Mouse (Mus musculus): ENCODE measurements around the gene Srcap. TPM values are rescaled to one million over a fixed set of nuclear protein-coding genes. Genes with fewer than 3 reads are reported as not detected.
A peak's percentile ranks its signal among the peaks of the same experiment; 100 is the strongest.
"Not testable (repeated sequence)": the region's sequence is repeated elsewhere in the genome, so short reads cannot be mapped to it uniquely, and the experiment has no call there.

The Srcap gene
- total RNA-seq (2014; rRNA removed) (31.7 and 50.8 TPM in 2 replicates), polyA plus RNA-seq (2015; fragmentation: Nextera tagmentation; extraction: Ambion mirVana) (25.9 and 30.4 TPM in 2 replicates)

DNA sequence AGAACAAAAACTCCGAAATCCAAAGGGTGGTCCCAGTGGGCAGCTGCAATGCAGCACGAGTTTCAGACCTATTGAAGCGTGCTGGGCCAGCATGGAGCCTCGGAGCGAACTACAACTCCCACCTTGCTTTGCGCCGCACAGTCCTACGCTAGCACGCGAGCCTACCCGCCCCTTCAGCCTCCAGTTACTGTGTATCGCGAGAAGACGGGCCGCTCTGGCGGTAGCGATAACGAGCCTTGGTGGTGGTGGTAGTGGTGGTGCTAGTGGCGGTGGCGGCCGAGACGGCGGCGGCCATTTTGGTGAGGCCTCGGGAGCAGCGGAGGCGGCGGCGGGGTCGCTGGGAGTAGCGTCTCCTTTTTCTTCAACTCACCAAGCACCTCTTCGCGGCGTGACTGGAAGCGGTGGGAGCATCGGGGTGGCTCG lies at the start of gene Srcap:
Srcap (plus strand) TSS at position 176 of the 423 bp plus-strand sequence.
- Histone ChIP-seq H3K9me3 (ENCODE audit: low read length) (no peaks in the 10 kb centered on the region), H3K4me1 (ENCODE audit: insufficient read depth, low read length) (peaks cover 3% of the 10 kb centered on the region; the same call in 1 of the 2 replicates), H3K4me2 (ENCODE audit: low read depth, low read length, poor library complexity, severe bottlenecking) (peak within 1 kb of the TSS; percentile 60), H3K36me3 (ENCODE audit: insufficient read depth, low read length) (peaks cover 15% of the 10 kb centered on the region), H3K27ac (ENCODE audit: low read depth, low read length) (peak within 1 kb of the TSS; percentile 98), H3K27me3 (ENCODE audit: insufficient read depth, low read length) (no peaks in the 10 kb centered on the region), H3K4me3 (ENCODE audit: low read depth, low read length) (peak within 1 kb of the TSS; percentile 75), H3K9ac (replicated peaks; ENCODE audit: low read length, poor library complexity, severe bottlenecking) (peak within 1 kb of the TSS; percentile 94)
- TF ChIP-seq CTCF (IDR thresholded peaks at IDR 0.05) = no peak
- peak; percentile 98 for DNase-seq (ENCODE audit: low spot score)
- WGBS = 0% methylated on average over 37 of the region's 37 CpGs
- peak; percentile 99 for ATAC-seq (ENCODE audit: low FRiP score)

DNA sequence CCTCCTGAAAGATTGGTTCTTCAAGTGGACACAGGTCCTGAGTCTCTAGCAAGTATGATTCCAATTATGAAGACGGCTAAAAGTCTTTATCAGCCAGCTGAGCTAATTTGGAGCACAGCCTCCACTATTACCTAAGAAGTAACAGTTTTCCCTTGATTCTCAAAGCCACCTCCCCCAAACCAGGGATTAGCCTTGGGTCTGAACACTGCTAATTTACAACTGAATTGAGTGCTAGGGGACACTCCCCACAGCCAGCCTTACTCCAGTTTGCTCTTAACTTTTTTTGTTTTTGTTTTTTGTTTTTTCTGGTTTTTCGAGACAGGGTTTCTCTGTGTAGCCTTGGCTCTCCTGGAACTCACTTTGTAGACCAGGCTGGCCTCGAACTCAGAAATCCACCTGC lies 46.6 kb upstream of the Srcap start:
- no peaks in the 10 kb centered on the region for H3K9me3 ChIP-seq (ENCODE audit: low read length)
- whole genome bisulfite sequencing = 90% methylated on average over 3 of the region's 3 CpGs
- no peaks in the 10 kb centered on the region; the same call in 1 of the 2 replicates for H3K36me3 ChIP-seq (ENCODE audit: insufficient read depth, low read length)
- no peak overlapping the region for H3K27ac ChIP-seq (ENCODE audit: low read depth, low read length)
- TF ChIP-seq CTCF (IDR thresholded peaks at IDR 0.05) = no peak
- H3K4me2 ChIP-seq (ENCODE audit: low read depth, low read length, poor library complexity, severe bottlenecking) = no peak overlapping the region
- H3K27me3 ChIP-seq (ENCODE audit: insufficient read depth, low read length) = no peaks in the 10 kb centered on the region
- no peaks in the 10 kb centered on the region for H3K4me1 ChIP-seq (ENCODE audit: insufficient read depth, low read length)
- no peak overlapping the region for H3K4me3 ChIP-seq (ENCODE audit: low read depth, low read length)
- H3K9ac ChIP-seq (replicated peaks; ENCODE audit: low read length, poor library complexity, severe bottlenecking) = no peak overlapping the region
- DNase-seq (ENCODE audit: low spot score) (no peak), ATAC-seq (ENCODE audit: low FRiP score) (no peak)

DNA sequence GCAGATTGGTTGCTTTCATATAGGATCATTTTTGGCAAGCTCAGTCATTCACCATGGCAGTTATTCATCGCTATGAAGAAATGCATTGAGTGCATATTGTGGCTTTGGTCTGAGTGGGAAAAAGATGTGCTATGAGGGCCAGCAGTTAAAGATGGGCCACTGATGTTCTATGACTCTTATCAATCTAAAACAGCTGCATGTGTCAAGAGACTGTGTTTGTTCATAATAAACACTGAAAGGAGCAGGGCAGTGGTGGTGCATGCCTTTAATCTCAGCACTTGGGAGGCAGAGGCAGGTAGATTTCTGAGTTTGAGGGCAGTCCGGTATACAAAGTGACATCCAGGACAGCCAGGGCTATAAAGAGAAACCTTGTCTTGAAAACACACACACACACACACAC lies 46.1 kb upstream of the Srcap start:
- not testable (repeated sequence) for H3K9ac ChIP-seq (replicated peaks; ENCODE audit: low read length, poor library complexity, severe bottlenecking); H3K4me3 ChIP-seq (ENCODE audit: low read depth, low read length)
- WGBS = 97% methylated on average over 2 of the region's 2 CpGs

DNA sequence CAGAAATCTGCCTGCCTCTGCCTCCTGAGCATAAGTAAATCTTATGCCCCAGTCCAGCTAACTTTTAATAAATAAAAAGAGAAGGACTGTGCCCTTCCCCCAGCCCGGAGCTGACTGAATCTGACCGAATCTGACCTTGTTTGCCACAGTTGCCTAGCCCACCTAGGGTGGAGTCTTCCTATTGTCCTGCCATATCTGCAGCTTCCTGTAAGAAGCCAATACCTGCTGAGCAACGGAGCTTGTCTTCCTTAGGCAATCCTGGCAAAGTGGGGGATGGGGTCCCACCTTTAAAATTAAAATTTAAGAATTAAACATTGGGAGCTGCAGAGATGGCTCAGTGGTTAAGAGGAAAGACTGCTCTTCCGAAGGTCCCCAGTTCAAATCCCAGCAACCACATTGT lies 45.2 kb upstream of the Srcap start:
- no peaks in the 10 kb centered on the region for H3K27me3 ChIP-seq (ENCODE audit: insufficient read depth, low read length)
- H3K27ac ChIP-seq (ENCODE audit: low read depth, low read length) = no peak overlapping the region
- DNase-seq (ENCODE audit: low spot score) (no peak), ATAC-seq (ENCODE audit: low FRiP score) (no peak)
- 93% methylated on average over 4 of the region's 4 CpGs for WGBS
- H3K4me1 ChIP-seq (ENCODE audit: insufficient read depth, low read length) = no peaks in the 10 kb centered on the region
- no peaks in the 10 kb centered on the region for H3K36me3 ChIP-seq (ENCODE audit: insufficient read depth, low read length)
- H3K4me2 ChIP-seq (ENCODE audit: low read depth, low read length, poor library complexity, severe bottlenecking) = no peak overlapping the region
- H3K4me3 ChIP-seq (ENCODE audit: low read depth, low read length) = no peak overlapping the region
- no peaks in the 10 kb centered on the region for H3K9me3 ChIP-seq (ENCODE audit: low read length)
- no peak overlapping the region for H3K9ac ChIP-seq (replicated peaks; ENCODE audit: low read length, poor library complexity, severe bottlenecking)
- TF ChIP-seq CTCF (IDR thresholded peaks at IDR 0.05) = no peak

More for the DNA sequence above, 46.1 kb upstream of the Srcap start:
- H3K9me3 ChIP-seq (ENCODE audit: low read length); H3K27ac ChIP-seq (ENCODE audit: low read depth, low read length); DNase-seq (ENCODE audit: low spot score); H3K4me2 ChIP-seq (ENCODE audit: low read depth, low read length, poor library complexity, severe bottlenecking); H3K4me1 ChIP-seq (ENCODE audit: insufficient read depth, low read length); H3K36me3 ChIP-seq (ENCODE audit: insufficient read depth, low read length); H3K27me3 ChIP-seq (ENCODE audit: insufficient read depth, low read length); ATAC-seq (ENCODE audit: low FRiP score): not testable (repeated sequence)

DNA sequence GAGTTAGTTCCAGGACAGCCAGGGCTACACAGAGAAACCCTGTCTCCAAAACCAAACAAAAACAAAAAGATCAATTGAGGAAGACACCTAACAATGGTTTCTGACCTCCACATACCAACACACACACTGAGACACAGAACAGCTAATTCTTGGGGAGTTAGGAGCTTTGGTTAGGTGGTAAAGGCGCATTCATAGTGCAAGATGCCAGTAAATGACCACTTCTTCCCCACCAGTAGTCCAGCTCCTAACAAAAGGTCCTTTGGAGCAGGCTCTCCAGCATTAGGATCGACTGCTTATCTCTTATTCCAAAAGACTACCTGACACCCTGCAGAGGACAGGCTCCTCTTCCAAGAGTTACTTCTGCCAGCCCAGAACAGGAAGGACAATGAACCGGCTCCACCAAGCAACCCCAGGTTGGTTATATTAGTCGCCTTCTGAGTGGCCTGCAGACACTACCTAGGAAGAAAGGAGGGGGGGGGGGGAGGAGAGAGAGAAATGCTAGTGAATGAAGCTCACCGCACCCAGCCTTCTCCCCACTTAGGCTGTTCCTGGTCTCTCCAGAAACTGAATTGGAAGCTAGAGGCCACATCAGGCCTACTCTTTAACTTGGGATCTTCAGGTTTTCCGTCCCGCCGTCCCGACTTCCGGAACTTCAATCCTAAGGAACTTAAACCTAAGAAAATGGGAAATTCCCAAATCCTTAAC lies 41.6 kb upstream of the Srcap start:
- WGBS = 7% methylated on average over 10 of the region's 10 CpGs

More for the DNA sequence above, 41.6 kb upstream of the Srcap start:
- Histone ChIP-seq H3K9ac (replicated peaks; ENCODE audit: low read length, poor library complexity, severe bottlenecking) (peak overlapping the region; percentile 62), H3K27me3 (ENCODE audit: insufficient read depth, low read length) (no peaks in the 10 kb centered on the region), H3K4me2 (ENCODE audit: low read depth, low read length, poor library complexity, severe bottlenecking) (peak overlapping the region; percentile 80), H3K4me1 (ENCODE audit: insufficient read depth, low read length) (no peaks in the 10 kb centered on the region), H3K9me3 (ENCODE audit: low read length) (no peaks in the 10 kb centered on the region), H3K27ac (ENCODE audit: low read depth, low read length) (peak overlapping the region; percentile 94), H3K36me3 (ENCODE audit: insufficient read depth, low read length) (peaks cover 17% of the 10 kb centered on the region), H3K4me3 (ENCODE audit: low read depth, low read length) (peak overlapping the region; percentile 81)
- DNase-seq (ENCODE audit: low spot score) = peak; percentile 34
- ATAC-seq (ENCODE audit: low FRiP score) = no peak
- no peak for TF ChIP-seq CTCF (IDR thresholded peaks at IDR 0.05)

Data from midbrain, postnatal 0 days (tissue).